Comparison of ENCODE assay signal across 1 mouse cellular context in genomic region chr10:81190236-81190911, GRCm38 (mm10).
TF ChIP-seq lines count a peak whose summit lies in the region.

No protein-coding gene starts in this region.

TF ChIP-seq in CH12.LX, 34 proteins besides CTCF, POLR2A, EP300 and RAD21 (continued from another document):
- no peak for TF ChIP-seq GABPA (IDR thresholded peaks at IDR 0.05; ENCODE audit: insufficient replicate concordance, low read depth, low read length)
- no peak for TF ChIP-seq USF1 (IDR thresholded peaks at IDR 0.05; ENCODE audit: low read depth, low read length)
- TF ChIP-seq ZMIZ1 (IDR thresholded peaks at IDR 0.05; ENCODE audit: low read depth, low read length) = no peak
- no peak for TF ChIP-seq UBTF (IDR thresholded peaks at IDR 0.05; ENCODE audit: low read depth, low read length)
